Mouse (Mus musculus): Measurements from ENCODE around the gene Ccn5. TPM values are rescaled to one million over a fixed set of nuclear protein-coding genes. Genes with fewer than 3 reads are reported as not detected.

Gene Ccn5
- polyA plus RNA-seq, 1 experiment from 2014 or later, result 2.4 TPM

GRCm38 (mm10) chr2:163875484-163875883 is 54.8 kb downstream of the Ccn5 start:
- WGBS, result 79% methylated on average over 5 of the region's 7 CpGs
- Histone ChIP-seq H3K4me1 (ENCODE audit: insufficient read depth, low read depth, low read length) (no peaks in the 10 kb centered on the region), H3K36me3 (ENCODE audit: insufficient read depth, low read length) (no peaks in the 10 kb centered on the region), H3K4me2 (replicated peaks; ENCODE audit: low read depth, low read length) (no peak overlapping the region), H3K27me3 (replicated peaks; ENCODE audit: insufficient read depth, low read length) (no peaks in the 10 kb centered on the region), H3K4me3 (ENCODE audit: low read depth, low read length) (no peak overlapping the region), H3K9ac (replicated peaks; ENCODE audit: low read depth) (no peak overlapping the region), H3K27ac (ENCODE audit: low read length) (no peak overlapping the region), H3K9me3 (ENCODE audit: low read length) (no peaks in the 10 kb centered on the region)
- no peak for TF ChIP-seq CTCF (IDR thresholded peaks at IDR 0.05)
- no peak for TF ChIP-seq EP300 (IDR thresholded peaks at IDR 0.05)
- no peak for ATAC-seq
- DNase-seq (ENCODE audit: low spot score), result no peak

- WGBS, result 57% methylated on average over 14 of the region's 14 CpGs
- DNase-seq (ENCODE audit: low spot score) (no peak), ATAC-seq (no peak)
- TF ChIP-seq CTCF (IDR thresholded peaks at IDR 0.05), result no peak
- TF ChIP-seq EP300 (IDR thresholded peaks at IDR 0.05), result no peak
- H3K4me1 ChIP-seq (ENCODE audit: insufficient read depth, low read depth, low read length), result no peaks in the 10 kb centered on the region
- H3K4me3 ChIP-seq (ENCODE audit: low read depth, low read length), result no peak overlapping the region
- no peaks in the 10 kb centered on the region for H3K9me3 ChIP-seq (ENCODE audit: low read length)
- H3K36me3 ChIP-seq (ENCODE audit: insufficient read depth, low read length), result no peaks in the 10 kb centered on the region
- H3K4me2 ChIP-seq (replicated peaks; ENCODE audit: low read depth, low read length), result no peak overlapping the region
- H3K27ac ChIP-seq (ENCODE audit: low read length), result no peak overlapping the region
- H3K9ac ChIP-seq (replicated peaks; ENCODE audit: low read depth), result no peak overlapping the region
- H3K27me3 ChIP-seq (replicated peaks; ENCODE audit: insufficient read depth, low read length), result no peaks in the 10 kb centered on the region
These were observed 56.3 kb downstream of the Ccn5 start for GRCm38 (mm10) chr2:163876830-163877498.

DNA sequence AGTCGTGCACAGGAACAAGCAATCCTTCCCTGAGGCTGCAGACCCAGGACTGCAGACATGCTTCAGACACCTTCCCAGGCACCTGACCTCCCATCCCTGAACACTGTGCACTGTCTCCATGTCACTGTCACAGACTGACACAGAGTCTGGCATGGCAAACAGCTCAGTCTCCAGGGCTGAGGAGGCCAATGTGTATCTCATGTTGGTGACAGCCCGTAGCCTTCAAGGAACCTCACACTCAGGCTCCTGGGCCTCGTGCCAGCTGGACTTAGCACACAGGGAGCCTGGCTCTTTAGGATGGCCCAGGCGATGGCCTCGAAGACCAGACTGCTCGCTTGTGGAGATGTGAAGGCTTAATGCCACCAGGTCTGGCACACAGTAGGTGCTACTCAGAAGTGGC is 60.2 kb downstream of the Ccn5 start:
- ATAC-seq (peak; percentile 67), DNase-seq (ENCODE audit: low spot score) (peak; percentile 71)
- Histone ChIP-seq H3K4me2 (replicated peaks; ENCODE audit: low read depth, low read length) (no peak overlapping the region), H3K9me3 (ENCODE audit: low read length) (no peaks in the 10 kb centered on the region), H3K4me3 (ENCODE audit: low read depth, low read length) (no peak overlapping the region), H3K27ac (ENCODE audit: low read length) (no peak overlapping the region), H3K4me1 (ENCODE audit: insufficient read depth, low read depth, low read length) (no peaks in the 10 kb centered on the region), H3K36me3 (ENCODE audit: insufficient read depth, low read length) (no peaks in the 10 kb centered on the region), H3K27me3 (replicated peaks; ENCODE audit: insufficient read depth, low read length) (no peaks in the 10 kb centered on the region), H3K9ac (replicated peaks; ENCODE audit: low read depth) (no peak overlapping the region)
- WGBS, result 60% methylated on average over 6 of the region's 6 CpGs
- TF ChIP-seq CTCF (IDR thresholded peaks at IDR 0.05), result no peak
- TF ChIP-seq EP300 (IDR thresholded peaks at IDR 0.05), result no peak

Other genes starting within 250 kb of the Ccn5 start
- gene Ttpal, start 218.5 kb upstream of the Ccn5 start, polyA plus RNA-seq (2015; fragmentation: Nextera tagmentation; extraction: Ambion mirVana), result 17.2 and 20.0 TPM in 2 replicates
- gene Serinc3, start 175.7 kb upstream of the Ccn5 start, polyA plus RNA-seq (2015; fragmentation: Nextera tagmentation; extraction: Ambion mirVana), result 96.7 and 106 TPM in 2 replicates
- gene Pkig, start 162.5 kb upstream of the Ccn5 start, polyA plus RNA-seq (2015; fragmentation: Nextera tagmentation; extraction: Ambion mirVana), result 95.2 and 106 TPM in 2 replicates
- gene Ada, start 70.6 kb upstream of the Ccn5 start, polyA plus RNA-seq (2015; fragmentation: Nextera tagmentation; extraction: Ambion mirVana), result 3.2 and 3.6 TPM in 2 replicates
- not detected in 2 replicates for gene Kcnk15, start 32.8 kb downstream of the Ccn5 start, polyA plus RNA-seq (2015; fragmentation: Nextera tagmentation; extraction: Ambion mirVana)
- gene Rims4, start 97.8 kb downstream of the Ccn5 start, polyA plus RNA-seq (2015; fragmentation: Nextera tagmentation; extraction: Ambion mirVana), result 0.06 and 0.13 TPM in 2 replicates
- gene Ywhab, start 174.1 kb downstream of the Ccn5 start, polyA plus RNA-seq (2015; fragmentation: Nextera tagmentation; extraction: Ambion mirVana), result 263 and 295 TPM in 2 replicates
- 0.36 and 0.60 TPM in 2 replicates for gene Pabpc1l, start 204.6 kb downstream of the Ccn5 start, polyA plus RNA-seq (2015; fragmentation: Nextera tagmentation; extraction: Ambion mirVana)
- gene Stk4, start 249.5 kb downstream of the Ccn5 start, polyA plus RNA-seq (2015; fragmentation: Nextera tagmentation; extraction: Ambion mirVana), result 26.3 and 27.0 TPM in 2 replicates

Data from lung, postnatal 0 days (tissue).